Mouse (Mus musculus): ENCODE measurements around the gene Ccdc138.

- TF ChIP-seq CTCF (IDR thresholded peaks at IDR 0.05) (peak; percentile 64), EP300 (IDR thresholded peaks at IDR 0.05) (no peak)
Measured at GRCm38 (mm10) chr10:58497320-58498284, at the start of gene Ccdc138.
